In genomic region chr9:65666042-65666441, GRCm38 (mm10) we compare ENCODE assay signal across 9 mouse cellular contexts. TPM values are rescaled to one million over a fixed set of nuclear protein-coding genes. Genes with fewer than 3 reads are reported as not detected.
DNase-seq lines count a peak whose midpoint lies in the region; ATAC-seq and TF ChIP-seq lines count a peak whose summit lies in the region.
"Had no signal": no experiment of that assay in that cellular context is flagged by ENCODE, and none has a peak within 500 bp of the region (broad histone marks: within the 10 kb centered on the region; RNA-seq: fewer than 3 reads in every experiment).

No protein-coding gene starts in this region.

- no peak for TF ChIP-seq EP300 in liver, embryonic 14.5 days (IDR thresholded peaks at IDR 0.05; ENCODE audit: low read depth)

- H3K4me3 ChIP-seq in forebrain, embryonic 12.5 days (replicated peaks): no peak overlapping the region
- no peak overlapping the region for H3K4me3 ChIP-seq in intestine, embryonic 15.5 days (replicated peaks)
- H3K4me3 ChIP-seq in liver, embryonic 14.5 days (ENCODE audit: insufficient read depth in 1 of 2, low read depth in 2 of 2, low read length in 2 of 2): no peak overlapping the region
- H3K4me3 ChIP-seq: heart, embryonic 13.5 days had no signal

- no peak overlapping the region for H3K4me2 ChIP-seq in forebrain, embryonic 12.5 days
- no peak overlapping the region for H3K4me2 ChIP-seq in intestine, embryonic 15.5 days (replicated peaks)
- no peak overlapping the region for H3K4me2 ChIP-seq in liver, embryonic 14.5 days (ENCODE audit: low read depth)
- H3K4me2 ChIP-seq: heart, embryonic 13.5 days had no signal

- no peaks in the 10 kb centered on the region for H3K36me3 ChIP-seq in forebrain, embryonic 12.5 days (replicated peaks)
- no peaks in the 10 kb centered on the region for H3K36me3 ChIP-seq in intestine, embryonic 15.5 days
- H3K36me3 ChIP-seq in liver, embryonic 14.5 days (replicated peaks; ENCODE audit: control insufficient read depth, insufficient read depth, low read depth): no peaks in the 10 kb centered on the region
- H3K36me3 ChIP-seq: heart, embryonic 13.5 days had no signal

- DNase-seq in urinary bladder, postnatal 14 days (ENCODE audit: low spot score): peak; percentile 79
- no peak for DNase-seq in urinary bladder, adult 2 months (ENCODE audit: low spot score)
- DNase-seq in c-Kit-positive CD71-negative TER-119-negative erythroid progenitor cells, embryonic 14.5 days (ENCODE audit: low read depth): peak; percentile 56
- peak; percentile 35 to 41 (median 36) for DNase-seq in liver, embryonic 14.5 days (ENCODE audit: low read depth in 3 of 3, low spot score in 3 of 3)
- DNase-seq in ovary, postnatal 14 days (ENCODE audit: low spot score): peak; percentile 54
- DNase-seq in thymus, postnatal 14 days: peak; percentile 69

- H3K27ac ChIP-seq in forebrain, embryonic 12.5 days: no peak overlapping the region
- H3K27ac ChIP-seq in intestine, embryonic 15.5 days: no peak overlapping the region
- H3K27ac ChIP-seq in liver, embryonic 14.5 days: no peak overlapping the region
- H3K27ac ChIP-seq: heart, embryonic 13.5 days had no signal

- 20% methylated on average over 5 of the region's 5 CpGs for WGBS in forebrain, embryonic 12.5 days
- 23% methylated on average over 5 of the region's 5 CpGs for WGBS in intestine, embryonic 15.5 days
- 14% methylated on average over 5 of the region's 5 CpGs for WGBS in liver, embryonic 14.5 days (ENCODE audit: insufficient replicate concordance)

- peak; percentile 46; the same call in 1 of the 2 replicates for ATAC-seq in forebrain, embryonic 12.5 days (ENCODE audit: low FRiP score)
- peak; percentile 20; the same call in 1 of the 2 replicates for ATAC-seq in intestine, embryonic 15.5 days
- no peak for ATAC-seq in liver, embryonic 14.5 days (ENCODE audit: insufficient read depth)

- no peaks in the 10 kb centered on the region for H3K4me1 ChIP-seq in forebrain, embryonic 12.5 days
- H3K4me1 ChIP-seq in intestine, embryonic 15.5 days (replicated peaks): 0 out of 2 replicates have a peak, but pooled peaks cover under 1% of the 10 kb centered on the region
- H3K4me1 ChIP-seq in liver, embryonic 14.5 days (replicated peaks; ENCODE audit: control insufficient read depth in 2 of 2, insufficient read depth in 2 of 2, low read length in 1 of 2): peaks cover 0 to under 1% of the 10 kb centered on the region in 2 experiments; a peak in 2 of 4 replicates

- peak; percentile 85 for TF ChIP-seq CTCF in liver, embryonic 14.5 days (IDR thresholded peaks at IDR 0.05; ENCODE audit: low read depth)

- H3K9ac ChIP-seq in forebrain, embryonic 12.5 days: no peak overlapping the region
- H3K9ac ChIP-seq in intestine, embryonic 15.5 days: no peak overlapping the region
- no peak overlapping the region for H3K9ac ChIP-seq in liver, embryonic 14.5 days (replicated peaks)
- H3K9ac ChIP-seq: heart, embryonic 13.5 days had no signal

- H3K9me3 ChIP-seq in forebrain, embryonic 12.5 days: no peaks in the 10 kb centered on the region
- no peaks in the 10 kb centered on the region for H3K9me3 ChIP-seq in intestine, embryonic 15.5 days
- no peaks in the 10 kb centered on the region for H3K9me3 ChIP-seq in liver, embryonic 14.5 days (ENCODE audit: control insufficient read depth, low read length)
- H3K9me3 ChIP-seq: heart, embryonic 13.5 days had no signal

- H3K27me3 ChIP-seq in forebrain, embryonic 12.5 days: no peaks in the 10 kb centered on the region
- no peaks in the 10 kb centered on the region for H3K27me3 ChIP-seq in intestine, embryonic 15.5 days (replicated peaks)
- H3K27me3 ChIP-seq in liver, embryonic 14.5 days (ENCODE audit: control insufficient read depth, insufficient read depth, low read length): no peaks in the 10 kb centered on the region
- H3K27me3 ChIP-seq: heart, embryonic 13.5 days had no signal

RNA-seq across cellular contexts. Expression of gene Oaz2, which starts 1.8 kb away (rescaled TPM):
- 162 and 173 TPM in 2 replicates for polyA plus RNA-seq in urinary bladder, adult 2 months (2012; rRNA removed)
- polyA plus RNA-seq in forebrain, embryonic 12.5 days (2016; fragmentation: Nextera tagmentation; extraction: Ambion mirVana): 247 and 249 TPM in 2 replicates
- polyA plus RNA-seq in intestine, embryonic 15.5 days (2015; fragmentation: Nextera tagmentation; extraction: Ambion mirVana): 196 and 203 TPM in 2 replicates
- 17.2 and 21.5 TPM in 2 replicates for polyA plus RNA-seq in liver, embryonic 14.5 days (2012; rRNA removed)
- polyA plus RNA-seq in liver, embryonic 14.5 days (2014; fragmentation: Nextera tagmentation; extraction: Ambion mirVana): 29.6 and 33.2 TPM in 2 replicates

RNA-seq across cellular contexts. Expression of gene Rbpms2, which starts 36.6 kb away (rescaled TPM):
- polyA plus RNA-seq in urinary bladder, adult 2 months (2012; rRNA removed): 142 and 175 TPM in 2 replicates
- 9.9 and 10.5 TPM in 2 replicates for polyA plus RNA-seq in forebrain, embryonic 12.5 days (2016; fragmentation: Nextera tagmentation; extraction: Ambion mirVana)
- 18.9 and 19.6 TPM in 2 replicates for polyA plus RNA-seq in intestine, embryonic 15.5 days (2015; fragmentation: Nextera tagmentation; extraction: Ambion mirVana)
- polyA plus RNA-seq in liver, embryonic 14.5 days (2012; rRNA removed): 8.9 and 11.6 TPM in 2 replicates
- polyA plus RNA-seq in liver, embryonic 14.5 days (2014; fragmentation: Nextera tagmentation; extraction: Ambion mirVana): 11.9 and 13.9 TPM in 2 replicates
